In the genomic region with DNA sequence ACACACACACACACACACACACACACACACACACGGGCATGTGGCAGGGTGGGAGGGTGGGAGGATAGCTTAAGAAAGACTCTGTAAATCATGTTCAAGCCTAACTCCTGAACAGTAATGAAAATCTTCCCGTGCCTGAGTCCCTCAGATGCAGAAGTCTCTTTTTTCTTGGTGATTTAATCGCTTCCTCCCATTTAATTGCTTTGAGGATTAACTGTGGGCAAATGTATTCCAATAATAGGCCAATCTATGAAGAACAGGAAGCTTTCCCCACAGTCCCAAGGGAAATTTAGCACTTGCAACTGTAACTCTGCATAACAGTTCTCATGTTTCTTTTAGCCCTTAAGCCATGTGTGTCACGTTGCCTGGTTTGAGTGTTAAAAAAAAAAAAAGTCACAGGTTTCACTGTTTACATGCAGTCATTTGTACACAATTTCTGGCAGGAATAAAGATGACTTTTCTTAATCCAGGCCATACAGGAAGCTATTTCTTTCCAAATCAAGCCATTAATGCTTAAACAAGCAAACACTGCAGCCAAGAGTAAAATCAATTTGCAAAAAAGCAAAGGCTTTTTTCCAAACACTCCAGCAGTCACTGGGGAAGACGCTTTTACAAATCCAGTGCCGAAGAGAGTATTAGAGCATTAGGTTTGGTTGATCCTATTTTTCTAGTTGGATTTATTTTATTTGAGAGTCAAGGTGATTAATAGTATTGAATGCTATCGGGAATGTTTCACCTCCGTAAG, we compare ENCODE assay signal across 8 mouse cellular contexts.
DNase-seq lines count a peak whose midpoint lies in the region; ATAC-seq lines count a peak whose summit lies in the region.

No protein-coding gene starts in this region.

- 50% methylated on average over 8 of the region's 8 CpGs for WGBS in heart, embryonic 10.5 days
- WGBS in midbrain, embryonic 15.5 days = 17% methylated on average over 8 of the region's 8 CpGs

- no peak overlapping the region for H3K9ac ChIP-seq in midbrain, embryonic 15.5 days

- no peak overlapping the region for H3K4me3 ChIP-seq in heart, embryonic 10.5 days
- H3K4me3 ChIP-seq in midbrain, embryonic 15.5 days = no peak overlapping the region

- no peaks in the 10 kb centered on the region for H3K27me3 ChIP-seq in heart, embryonic 10.5 days (ENCODE audit: insufficient read depth, poor library complexity, severe bottlenecking)
- H3K27me3 ChIP-seq in midbrain, embryonic 15.5 days (replicated peaks) = no peaks in the 10 kb centered on the region

- 0 out of 2 replicates have a peak overlapping the region, but pooled peaks have one; percentile 11 for H3K4me2 ChIP-seq in midbrain, embryonic 15.5 days

- H3K27ac ChIP-seq in heart, embryonic 10.5 days = peak overlapping the region; percentile 42; the same call in 1 of the 2 replicates
- peak overlapping the region; percentile 43; the same call in 1 of the 2 replicates for H3K27ac ChIP-seq in midbrain, embryonic 15.5 days

- intact Hi-C loops in heart, postnatal 25 days (cut with DNase I) = no loop called here
- intact Hi-C loops in left cerebral cortex, postnatal 10 days (cut with DNase I) = no loop called here

- peak; percentile 58 for DNase-seq in heart, adult 8-10 months (ENCODE audit: low spot score)
- DNase-seq in heart, postnatal 25 days (ENCODE audit: low spot score) = no peak
- peak; percentile 27 for DNase-seq in Muller cell, postnatal 12 days (ENCODE audit: inconsistent ontology term)
- DNase-seq in heart, embryonic 10.5 days (ENCODE audit: low spot score) = no peak
- no peak for DNase-seq in left cerebral cortex, postnatal 10 days (ENCODE audit: extremely low spot score in 1 of 2, low spot score in 2 of 2)
- no peak for DNase-seq in adrenal gland, postnatal 36 days
- no peak for DNase-seq in layer of hippocampus, adult 11-12 months (ENCODE audit: low spot score)

- H3K9me3 ChIP-seq in heart, embryonic 10.5 days = no peaks in the 10 kb centered on the region
- no peaks in the 10 kb centered on the region for H3K9me3 ChIP-seq in midbrain, embryonic 15.5 days

- 0 out of 2 replicates have a peak, but pooled peaks cover 9% of the 10 kb centered on the region for H3K4me1 ChIP-seq in heart, embryonic 10.5 days
- peaks cover 10% of the 10 kb centered on the region for H3K4me1 ChIP-seq in midbrain, embryonic 15.5 days

- ATAC-seq in midbrain, embryonic 15.5 days (replicated peaks) = peak; percentile 90

- H3K36me3 ChIP-seq in heart, embryonic 10.5 days = no peaks in the 10 kb centered on the region
- no peaks in the 10 kb centered on the region for H3K36me3 ChIP-seq in midbrain, embryonic 15.5 days (replicated peaks)

Comparison
In these comparisons a context has a peak if more than half of its experiments do, and no peak if none do; other contexts are left out.
1. DNase-seq: peak in heart, adult 8-10 months (single experiment) and Muller cell, postnatal 12 days (single experiment); none in heart, postnatal 25 days (single experiment), heart, embryonic 10.5 days (single experiment), left cerebral cortex, postnatal 10 days (0 of 2), adrenal gland, postnatal 36 days (0 of 2) and layer of hippocampus, adult 11-12 months (single experiment).